In the genomic region with DNA sequence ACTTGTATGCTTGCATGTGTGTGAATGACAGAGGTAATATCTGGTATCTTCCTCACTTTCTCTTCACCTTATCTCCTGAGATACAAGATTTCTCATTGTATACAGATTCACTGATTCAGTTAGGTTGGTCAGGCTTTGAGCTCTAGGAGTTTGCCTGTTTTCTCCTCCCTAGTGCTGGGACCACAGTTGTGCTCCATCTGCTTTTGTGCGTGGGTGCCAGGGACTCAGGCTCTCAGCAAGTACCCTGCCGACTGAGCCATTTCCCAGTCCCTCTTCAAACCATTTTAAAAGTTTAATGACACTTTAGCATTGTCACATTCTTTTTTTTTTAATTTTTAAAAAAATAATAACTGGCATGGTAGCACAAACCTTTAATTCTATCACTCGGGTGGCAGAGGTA, we compare ENCODE assay signal across 20 mouse cellular contexts. TPM values are rescaled to one million over a fixed set of nuclear protein-coding genes. Genes with fewer than 3 reads are reported as not detected.
"Had no signal": no experiment of that assay in that cellular context is flagged by ENCODE, and none has a peak within 500 bp of the region (broad histone marks: within the 10 kb centered on the region; RNA-seq: fewer than 3 reads in every experiment).

No protein-coding gene starts in this region.

- DNase-seq: gastrocnemius, adult 2 months; gastrocnemius, postnatal 10 days; gastrocnemius, postnatal 25 days; heart, adult 2 months; heart, postnatal 4 days; kidney, adult 18-20 months; kidney, adult 8-10 months; kidney, postnatal 10 days; kidney, postnatal 25 days; kidney, postnatal 4 days; liver; liver, embryonic 13.5 days had no signal

- ATAC-seq: hindbrain, embryonic 16.5 days; inflammation-experienced regulatory T-cells, adult 6 months; intestine, embryonic 15.5 days; intestine, postnatal 0 days had no signal

RNA-seq across cellular contexts. Expression of a gene that starts 20.9 kb away (rescaled TPM):
- total RNA-seq: granulocyte monocyte progenitor cell, adult 5-6 weeks; layer of hippocampus, adult 8-10 months; left cerebral cortex, adult 2 months; left cerebral cortex, postnatal 36 days had no signal
